ENCODE assay signal across 9 mouse cellular contexts in genomic region chr19:38639805-38640204, GRCm38 (mm10).
DNase-seq lines count a peak whose midpoint lies in the region; ATAC-seq and TF ChIP-seq lines count a peak whose summit lies in the region.
"Had no signal": no experiment of that assay in that cellular context is flagged by ENCODE, and none has a peak within 500 bp of the region (broad histone marks: within the 10 kb centered on the region; RNA-seq: fewer than 3 reads in every experiment).

No protein-coding gene starts in this region.

- no peak for ATAC-seq in monocyte, adult 5-6 weeks (replicated peaks; ENCODE audit: insufficient number of reproducible peaks, low FRiP score, low TSS enrichment, poor library complexity, severe bottlenecking)
- ATAC-seq: liver, embryonic 12.5 days had no signal

- intact Hi-C loops in heart, postnatal 25 days (cut with DNase I), result loop anchor here (5.0 kb wide), 1 partner anchor 73 kb away; no protein-coding TSS in a partner anchor

- H3K4me1 ChIP-seq in midbrain, embryonic 10.5 days, result peaks cover 2% of the 10 kb centered on the region; the same call in 1 of the 2 replicates
- H3K4me1 ChIP-seq: liver, embryonic 12.5 days had no signal

- WGBS in midbrain, embryonic 10.5 days, result 83% methylated on average over 3 of the region's 3 CpGs

- TF ChIP-seq CTCF in layer of hippocampus, adult 2 months (conservative IDR thresholded peaks at IDR 0.05), result no peak

- no peaks in the 10 kb centered on the region for H3K9me3 ChIP-seq in midbrain, embryonic 10.5 days (replicated peaks)
- H3K9me3 ChIP-seq: liver, embryonic 12.5 days had no signal

- H3K27me3 ChIP-seq in midbrain, embryonic 10.5 days (ENCODE audit: low read depth, poor library complexity, severe bottlenecking), result no peaks in the 10 kb centered on the region
- H3K27me3 ChIP-seq: liver, embryonic 12.5 days had no signal

- no peak overlapping the region for H3K27ac ChIP-seq in layer of hippocampus, adult 2 months
- H3K27ac ChIP-seq in midbrain, embryonic 10.5 days (replicated peaks), result no peak overlapping the region
- H3K27ac ChIP-seq: liver, embryonic 12.5 days had no signal

- H3K4me3 ChIP-seq in layer of hippocampus, adult 2 months, result no peak overlapping the region
- H3K4me3 ChIP-seq in midbrain, embryonic 10.5 days, result no peak overlapping the region
- H3K4me3 ChIP-seq: liver, embryonic 12.5 days had no signal

- DNase-seq in layer of hippocampus, adult 11-12 months (ENCODE audit: low spot score), result peak; percentile 24
- no peak for DNase-seq in layer of hippocampus, adult 2 months (ENCODE audit: low spot score in 2 of 2)
- peak; percentile 57 for DNase-seq in gastrocnemius, adult 18-20 months (ENCODE audit: low spot score)
- peak; percentile 49 for DNase-seq in heart, postnatal 25 days (ENCODE audit: low spot score)
- DNase-seq in ovary, postnatal 14 days (ENCODE audit: low spot score), result peak; percentile 7
- no peak for DNase-seq in midbrain, embryonic 10.5 days (ENCODE audit: low spot score)
- DNase-seq in testis, postnatal 10 days (ENCODE audit: low spot score), result no peak

- H3K36me3 ChIP-seq in midbrain, embryonic 10.5 days, result no peaks in the 10 kb centered on the region
- H3K36me3 ChIP-seq: liver, embryonic 12.5 days had no signal

Comparison
In these comparisons a context has a peak if more than half of its experiments do, and no peak if none do; other contexts are left out.
1. DNase-seq: peak in layer of hippocampus, adult 11-12 months (single experiment), gastrocnemius, adult 18-20 months (single experiment), heart, postnatal 25 days (single experiment) and ovary, postnatal 14 days (single experiment); none in layer of hippocampus, adult 2 months (0 of 2), midbrain, embryonic 10.5 days (single experiment) and testis, postnatal 10 days (single experiment).